Mouse (Mus musculus) kidney, embryonic 15.5 days (tissue): ENCODE measurements around the gene Dcxr. TPM values are rescaled to one million over a fixed set of nuclear protein-coding genes. Genes with fewer than 3 reads are reported as not detected.
"Not testable (repeated sequence)": the region's sequence is repeated elsewhere in the genome, so short reads cannot be mapped to it uniquely, and the experiment has no call there.

Experiments
- ATAC-seq: fragments of 200-750 bp; cut with Nextera tagmentation; replicated peaks from 2 replicates; pipeline ENCODE4 v1.8.0; 2017; ENCODE audit warnings: moderate TSS enrichment; ENCODE audit not compliant: low FRiP score
- H3K27ac ChIP-seq: fragments of 300-500 bp; sonication (generic); 2 replicates; pipeline ENCODE4 v1.5.1; 2015; ENCODE audit warnings: mild to moderate bottlenecking, inconsistent platforms
- H3K27me3 ChIP-seq: fragments of 300-500 bp; sonication (generic); 2 replicates; pipeline ENCODE4 v1.6.1; 2015; ENCODE audit warnings: inconsistent platforms
- H3K36me3 ChIP-seq: fragments of 300-500 bp; sonication (generic); 2 replicates; pipeline ENCODE4 v1.6.1; 2015; ENCODE audit warnings: inconsistent platforms
- H3K4me1 ChIP-seq: fragments of 300-500 bp; sonication (generic); 2 replicates; pipeline ENCODE4 v1.6.1; 2015; ENCODE audit warnings: inconsistent platforms
- H3K4me2 ChIP-seq: fragments of 300-500 bp; sonication (generic); 2 replicates; pipeline ENCODE4 v1.6.1; 2015; ENCODE audit warnings: moderate library complexity, mild to moderate bottlenecking, inconsistent platforms
- H3K4me3 ChIP-seq: fragments of 300-500 bp; sonication (generic); replicated peaks from 2 replicates; pipeline ENCODE4 v1.5.1; 2015; ENCODE audit warnings: mild to moderate bottlenecking, inconsistent platforms
- H3K9ac ChIP-seq: fragments of 300-500 bp; sonication (generic); 2 replicates; pipeline ENCODE4 v1.6.1; 2015; ENCODE audit warnings: mild to moderate bottlenecking, inconsistent platforms
- H3K9me3 ChIP-seq: fragments of 300-500 bp; sonication (generic); replicated peaks from 2 replicates; pipeline ENCODE4 v1.6.1; 2016; ENCODE audit warnings: inconsistent platforms
- WGBS: fragments of 180-500 bp; shearing (Covaris S2); methylation state at CpG from one replicate; pipeline ENCODE4 v1.1.7; 2015; ENCODE audit warnings: mixed read lengths; 5-methylcytosine and 5-hydroxymethylcytosine counted together
- polyA plus RNA-seq: library from polyadenylated mRNA; unstranded; fragments of >200 nt; fragmentation: Nextera tagmentation; extraction: Ambion mirVana; gene quantifications from 2 replicates; pipeline ENCODE4 v1.2.1, GENCODE M21; 2015

The Dcxr gene
- polyA plus RNA-seq, 1 experiment from 2014 or later, result 32.1 TPM

DNA sequence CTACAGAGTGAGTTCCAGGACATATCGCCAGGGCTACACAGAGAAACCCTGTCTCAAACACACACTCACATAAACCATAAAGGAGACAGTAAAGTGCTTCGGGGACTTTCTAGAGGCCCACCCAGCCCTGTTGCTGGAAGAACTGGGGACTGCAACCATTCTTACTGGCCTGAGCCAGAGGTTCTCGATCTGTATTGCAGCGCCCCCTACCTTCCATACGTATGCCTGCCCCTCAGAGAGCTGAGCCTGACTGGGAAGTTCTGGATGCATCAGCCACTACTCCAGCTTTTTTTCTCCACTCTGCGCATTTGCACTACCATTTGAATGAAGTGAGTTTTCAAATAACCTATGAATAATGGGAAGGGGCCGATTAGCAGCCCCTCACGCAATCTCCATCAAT is 22.3 kb upstream of the Dcxr start:
- no peak overlapping the region for H3K4me2 ChIP-seq
- no peaks in the 10 kb centered on the region for H3K27me3 ChIP-seq
- no peaks in the 10 kb centered on the region for H3K9me3 ChIP-seq
- H3K36me3 ChIP-seq, result no peaks in the 10 kb centered on the region
- H3K27ac ChIP-seq, result no peak overlapping the region
- no peak overlapping the region for H3K9ac ChIP-seq
- WGBS, result 66% methylated on average over 8 of the region's 8 CpGs
- no peaks in the 10 kb centered on the region for H3K4me1 ChIP-seq
- H3K4me3 ChIP-seq, result no peak overlapping the region
- ATAC-seq, result no peak

DNA sequence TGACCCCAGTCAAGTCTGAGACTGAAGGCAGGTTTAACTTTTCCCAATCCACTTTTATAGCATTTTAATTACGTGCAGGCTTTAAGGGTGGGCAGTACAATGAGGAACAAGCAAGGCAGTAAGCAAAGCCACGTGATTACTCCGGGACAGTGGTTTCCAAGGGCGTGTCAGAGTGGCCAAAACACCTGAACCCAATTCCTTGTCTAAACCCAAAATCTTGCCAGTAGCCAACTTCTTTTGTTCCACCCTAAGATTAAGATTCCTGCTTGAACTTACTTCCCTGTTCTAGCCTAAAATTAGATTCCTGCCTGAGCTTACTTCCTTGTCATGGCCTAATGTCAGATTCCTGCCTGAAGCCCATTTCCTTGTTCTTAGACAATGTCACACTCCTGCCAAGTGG is 20.9 kb upstream of the Dcxr start:
- Histone ChIP-seq H3K9me3 (no peaks in the 10 kb centered on the region), H3K4me2 (no peak overlapping the region), H3K9ac (no peak overlapping the region), H3K27ac (no peak overlapping the region), H3K4me1 (no peaks in the 10 kb centered on the region), H3K4me3 (no peak overlapping the region), H3K27me3 (no peaks in the 10 kb centered on the region), H3K36me3 (no peaks in the 10 kb centered on the region)
- no peak for ATAC-seq
- 71% methylated on average over 4 of the region's 4 CpGs for WGBS

DNA sequence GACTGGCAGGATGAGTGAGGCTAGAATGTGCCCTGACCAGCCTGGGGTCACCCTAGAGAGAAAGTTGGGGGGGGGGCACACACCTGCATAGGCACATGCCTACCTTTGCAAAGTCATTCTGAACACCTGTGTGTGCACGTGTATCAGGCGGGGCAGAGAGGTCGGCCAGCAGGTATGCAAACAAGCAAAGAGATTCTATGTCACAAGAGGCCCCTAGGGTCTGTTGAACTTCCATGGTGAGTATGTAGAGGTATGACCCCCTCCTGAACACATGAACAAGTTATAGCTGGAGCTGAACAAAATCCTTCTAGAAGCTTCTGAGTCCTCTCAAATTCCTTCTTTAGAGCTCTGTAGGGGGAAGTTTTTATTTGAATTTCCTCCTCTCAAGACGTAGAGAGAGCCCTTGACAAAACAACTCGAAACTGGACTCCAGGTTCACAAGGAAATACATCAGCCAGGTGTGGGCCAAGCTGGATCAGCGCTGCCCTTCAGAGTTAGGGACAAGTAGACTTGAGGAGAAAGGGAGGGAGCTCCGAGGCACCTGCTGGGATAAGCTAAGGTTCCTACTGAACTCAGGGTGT is 17.1 kb upstream of the Dcxr start:
- H3K4me1 ChIP-seq, result no peaks in the 10 kb centered on the region
- no peaks in the 10 kb centered on the region for H3K36me3 ChIP-seq
- no peak overlapping the region for H3K27ac ChIP-seq
- no peak overlapping the region for H3K4me2 ChIP-seq
- 72% methylated on average over 7 of the region's 7 CpGs for WGBS
- ATAC-seq, result no peak
- H3K9me3 ChIP-seq, result no peaks in the 10 kb centered on the region
- no peak overlapping the region for H3K9ac ChIP-seq
- H3K27me3 ChIP-seq, result no peaks in the 10 kb centered on the region
- H3K4me3 ChIP-seq, result no peak overlapping the region

DNA sequence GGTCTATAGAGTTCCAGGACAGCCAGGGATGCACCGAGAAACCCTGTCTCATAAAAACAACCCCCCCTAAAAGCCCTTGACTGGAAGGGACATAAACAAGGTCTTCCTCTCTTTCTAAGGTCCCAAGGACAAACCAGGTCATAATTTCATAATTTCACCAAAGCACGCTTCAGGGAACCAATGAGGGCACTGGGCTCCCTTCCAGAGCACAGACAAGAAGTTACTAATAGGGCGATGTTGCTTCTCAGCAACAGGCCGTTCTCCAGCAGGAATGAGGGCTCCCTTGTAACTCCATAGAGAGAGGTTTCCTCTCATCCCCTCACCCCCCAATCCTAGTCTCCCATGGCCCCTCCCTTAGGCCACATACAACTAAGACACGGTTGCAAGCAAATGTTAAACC is 13.9 kb upstream of the Dcxr start:
- H3K4me2 ChIP-seq, result no peak overlapping the region
- no peaks in the 10 kb centered on the region for H3K4me1 ChIP-seq
- no peak overlapping the region for H3K9ac ChIP-seq
- no peak overlapping the region for H3K27ac ChIP-seq
- H3K4me3 ChIP-seq, result no peak overlapping the region
- ATAC-seq, result no peak
- 91% methylated on average over 5 of the region's 5 CpGs for WGBS
- no peaks in the 10 kb centered on the region for H3K36me3 ChIP-seq
- no peaks in the 10 kb centered on the region for H3K27me3 ChIP-seq
- H3K9me3 ChIP-seq, result no peaks in the 10 kb centered on the region

DNA sequence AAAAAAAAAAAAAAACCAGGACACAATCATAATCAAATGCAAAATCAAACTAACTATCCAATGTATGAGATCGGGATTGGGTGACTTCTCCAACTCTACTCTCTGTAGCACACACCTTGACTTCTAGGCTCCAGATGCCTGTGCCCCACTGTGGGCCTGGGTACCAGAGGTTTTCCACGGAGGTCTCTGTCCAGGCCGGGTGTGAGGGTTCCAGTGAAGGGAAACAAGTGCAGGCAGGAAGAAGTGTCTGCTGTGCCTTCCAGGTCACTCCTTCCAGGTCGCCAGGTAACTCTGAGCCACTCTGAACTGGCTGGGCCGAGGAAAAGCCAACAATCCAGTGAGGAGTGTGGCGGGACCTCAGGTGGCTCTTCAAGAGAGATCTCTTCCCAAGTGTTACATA is 9.3 kb upstream of the Dcxr start:
- Histone ChIP-seq H3K4me2 (no peak overlapping the region), H3K27ac (no peak overlapping the region), H3K9ac (no peak overlapping the region), H3K27me3 (no peaks in the 10 kb centered on the region), H3K4me1 (0 out of 2 replicates have a peak, but pooled peaks cover 6% of the 10 kb centered on the region), H3K4me3 (no peak overlapping the region), H3K36me3 (no peaks in the 10 kb centered on the region), H3K9me3 (no peaks in the 10 kb centered on the region)
- ATAC-seq, result no peak
- 79% methylated on average over 6 of the region's 6 CpGs for WGBS

DNA sequence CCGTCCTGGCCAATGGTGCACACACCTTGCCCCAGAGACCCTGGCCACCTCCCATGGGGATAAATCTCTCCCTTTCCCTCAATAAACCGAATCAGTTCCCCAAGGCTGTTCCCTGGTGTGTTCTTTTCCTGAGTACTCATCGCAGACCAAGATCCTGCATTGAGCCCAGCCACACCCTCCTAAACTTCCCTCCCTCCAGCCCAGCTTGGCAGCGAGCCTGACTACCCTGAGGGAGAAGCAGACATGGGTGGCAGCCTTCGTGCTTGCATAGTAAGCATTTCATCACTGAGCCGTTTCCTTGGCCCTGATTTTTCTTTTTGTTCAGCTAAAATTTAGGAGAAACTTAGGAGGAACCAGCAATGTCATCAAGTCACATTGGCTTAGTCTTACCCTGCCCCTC is 6.4 kb upstream of the Dcxr start:
- Histone ChIP-seq H3K4me2 (no peak overlapping the region), H3K27ac (no peak overlapping the region), H3K27me3 (peaks cover 4% of the 10 kb centered on the region; the same call in 1 of the 2 replicates), H3K4me1 (peaks cover 12% of the 10 kb centered on the region; the same call in 1 of the 2 replicates), H3K9ac (no peak overlapping the region), H3K9me3 (no peaks in the 10 kb centered on the region), H3K36me3 (no peaks in the 10 kb centered on the region), H3K4me3 (no peak overlapping the region)
- no peak for ATAC-seq
- WGBS, result 63% methylated on average over 6 of the region's 6 CpGs

DNA sequence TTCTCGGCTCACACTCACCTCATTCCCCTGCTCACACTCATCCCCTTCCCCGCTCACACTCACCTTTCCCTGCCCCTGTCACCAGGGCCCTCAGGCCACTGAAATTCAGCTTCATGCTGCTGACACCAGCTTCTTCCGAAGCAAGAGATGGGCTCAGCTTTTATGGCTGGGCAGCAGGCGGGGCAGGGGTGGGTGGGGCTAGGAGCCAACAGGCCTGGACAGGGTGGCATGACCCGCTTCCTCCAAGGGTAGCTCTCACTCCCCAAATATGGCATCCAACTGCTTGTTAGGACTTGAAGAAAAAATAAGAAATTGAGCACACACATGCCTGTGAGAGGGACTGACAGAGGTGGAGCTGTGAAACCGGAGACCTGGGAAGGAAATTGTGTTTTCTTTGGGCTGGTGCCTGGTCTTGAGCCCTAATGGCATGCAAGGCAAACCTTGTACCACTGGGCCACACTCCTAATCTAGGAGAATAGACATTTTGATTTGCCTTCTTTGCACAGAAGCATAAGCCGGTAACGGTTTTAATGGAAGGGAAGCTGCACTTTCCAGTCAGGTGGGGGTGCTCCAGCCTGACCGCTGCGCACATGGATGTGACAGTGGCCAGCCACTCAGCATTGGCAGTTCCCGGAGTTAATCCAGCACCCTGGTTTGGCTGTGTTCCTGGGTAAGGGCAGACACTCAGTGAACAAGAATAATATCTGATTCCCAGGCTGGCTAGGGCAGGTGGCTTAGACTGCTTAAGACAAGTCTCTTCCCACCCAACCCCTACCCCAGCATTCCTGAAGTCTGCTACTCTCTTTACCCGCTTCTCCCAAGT is 5.0 kb upstream of the Dcxr start, which contains the start of gene Cbr2:
TSS of gene Cbr2 (minus strand) at position 257 of the 823 bp plus-strand sequence.
- Histone ChIP-seq H3K27me3 (peaks cover 4% of the 10 kb centered on the region; the same call in 1 of the 2 replicates), H3K9me3 (no peaks in the 10 kb centered on the region), H3K4me1 (peaks cover 12% of the 10 kb centered on the region), H3K27ac (no peak within 1 kb of the TSS), H3K4me3 (no peak within 1 kb of the TSS), H3K9ac (no peak within 1 kb of the TSS), H3K4me2 (no peak within 1 kb of the TSS), H3K36me3 (no peaks in the 10 kb centered on the region)
- ATAC-seq, result no peak
- 62% methylated on average over 12 of the region's 12 CpGs for WGBS

DNA sequence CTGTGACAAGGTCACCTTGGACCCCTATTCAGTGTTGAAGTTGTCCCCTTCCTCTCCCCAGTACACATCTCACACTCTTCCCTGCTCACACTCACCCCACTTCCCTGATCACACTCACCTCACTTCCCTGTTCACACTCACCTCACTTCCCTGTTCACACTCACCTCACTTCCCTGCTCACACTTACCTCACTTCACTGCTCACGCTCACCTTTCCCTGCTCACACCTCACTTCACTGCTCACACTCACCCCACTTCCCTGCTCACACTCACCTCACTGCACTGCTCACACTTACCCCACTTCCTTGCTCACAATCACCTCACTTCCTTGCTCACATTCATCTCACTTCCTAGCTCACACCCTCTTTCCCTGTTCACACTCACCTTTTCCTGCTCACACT is 4.3 kb upstream of the Dcxr start:
- H3K4me1 ChIP-seq, result peaks cover 18% of the 10 kb centered on the region
- no peak overlapping the region for H3K27ac ChIP-seq
- H3K36me3 ChIP-seq, result no peaks in the 10 kb centered on the region
- WGBS, result 100% methylated on average over 1 of the region's 1 CpGs
- no peaks in the 10 kb centered on the region for H3K9me3 ChIP-seq
- H3K27me3 ChIP-seq, result peaks cover 4% of the 10 kb centered on the region; the same call in 1 of the 2 replicates
- H3K4me3 ChIP-seq, result no peak overlapping the region
- no peak overlapping the region for H3K4me2 ChIP-seq
- ATAC-seq, result no peak
- H3K9ac ChIP-seq, result no peak overlapping the region

DNA sequence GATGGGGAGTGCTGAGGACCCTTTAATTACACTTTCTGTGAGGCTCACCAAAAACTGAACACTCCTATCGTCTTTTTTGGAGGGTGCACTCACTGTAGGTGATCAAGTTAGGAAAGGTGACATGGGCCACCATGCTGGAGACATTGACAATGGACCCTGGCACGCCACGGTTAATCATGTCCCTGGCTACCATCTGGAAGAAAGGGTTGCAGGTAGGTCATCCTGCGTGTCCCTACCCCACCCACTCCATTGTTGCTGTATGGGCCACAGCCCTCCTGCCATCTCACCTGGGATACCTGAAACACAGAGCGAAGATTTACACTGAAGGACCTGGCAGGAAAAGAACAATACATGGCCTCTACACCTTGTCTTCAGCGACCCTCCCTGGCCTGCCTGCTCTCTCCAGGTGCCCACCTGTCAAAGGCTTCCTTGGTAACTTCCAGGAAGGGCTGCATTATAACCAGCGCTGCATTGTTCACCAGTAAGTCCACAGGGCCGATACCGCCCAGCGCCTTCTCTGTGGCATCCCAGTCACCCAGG is 3.3 kb upstream of the Dcxr start:
- WGBS, result 85% methylated on average over 10 of the region's 10 CpGs
- Histone ChIP-seq H3K27me3 (peaks cover 4% of the 10 kb centered on the region; the same call in 1 of the 2 replicates), H3K4me2 (no peak overlapping the region), H3K9ac (no peak overlapping the region), H3K36me3 (0 out of 2 replicates have a peak, but pooled peaks cover under 1% of the 10 kb centered on the region), H3K4me3 (no peak overlapping the region), H3K4me1 (peaks cover 23% of the 10 kb centered on the region), H3K9me3 (no peaks in the 10 kb centered on the region), H3K27ac (no peak overlapping the region)
- no peak for ATAC-seq

DNA sequence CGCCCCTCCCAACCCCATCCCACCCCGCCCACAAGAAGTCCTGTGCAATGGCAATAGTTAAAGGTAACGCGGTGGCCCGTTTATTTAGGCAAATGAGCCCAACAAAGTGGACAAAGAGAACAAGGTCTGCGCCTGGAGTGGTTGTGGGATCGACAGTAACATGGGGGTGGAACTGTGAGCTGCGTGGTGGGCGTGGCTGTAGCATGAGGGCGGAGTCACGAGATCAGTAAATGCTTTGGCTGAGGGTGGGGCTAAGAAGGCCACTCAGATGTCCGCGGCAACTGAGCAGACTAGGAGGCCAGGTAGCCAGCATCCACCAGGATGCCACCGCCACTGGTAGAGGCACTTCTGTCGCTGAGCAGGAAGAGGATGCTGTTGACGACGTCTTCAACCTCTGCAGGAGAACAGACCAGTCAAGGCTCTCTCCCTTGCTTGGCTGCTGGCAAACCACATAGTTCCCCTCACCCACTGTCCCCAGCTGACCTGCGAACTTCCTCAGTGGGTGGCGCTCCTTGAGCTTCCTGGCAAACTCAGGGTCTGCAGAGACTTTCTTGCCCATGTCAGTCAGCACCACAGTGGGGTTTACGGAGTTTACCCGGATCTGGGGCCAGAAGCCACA is 2.5 kb upstream of the Dcxr start:
- not testable (repeated sequence) for H3K9ac ChIP-seq, H3K27me3 ChIP-seq, H3K9me3 ChIP-seq, H3K27ac ChIP-seq, H3K36me3 ChIP-seq
- peak overlapping the region; percentile 9; the same call in 1 of the 2 replicates for H3K4me3 ChIP-seq
- peaks cover 23% of the 10 kb centered on the region for H3K4me1 ChIP-seq
- 3% methylated on average over 18 of the region's 21 CpGs for WGBS
- 0 out of 2 replicates have a peak, but pooled peaks have one; percentile 22 for ATAC-seq
- peak overlapping the region; percentile 53 for H3K4me2 ChIP-seq

DNA sequence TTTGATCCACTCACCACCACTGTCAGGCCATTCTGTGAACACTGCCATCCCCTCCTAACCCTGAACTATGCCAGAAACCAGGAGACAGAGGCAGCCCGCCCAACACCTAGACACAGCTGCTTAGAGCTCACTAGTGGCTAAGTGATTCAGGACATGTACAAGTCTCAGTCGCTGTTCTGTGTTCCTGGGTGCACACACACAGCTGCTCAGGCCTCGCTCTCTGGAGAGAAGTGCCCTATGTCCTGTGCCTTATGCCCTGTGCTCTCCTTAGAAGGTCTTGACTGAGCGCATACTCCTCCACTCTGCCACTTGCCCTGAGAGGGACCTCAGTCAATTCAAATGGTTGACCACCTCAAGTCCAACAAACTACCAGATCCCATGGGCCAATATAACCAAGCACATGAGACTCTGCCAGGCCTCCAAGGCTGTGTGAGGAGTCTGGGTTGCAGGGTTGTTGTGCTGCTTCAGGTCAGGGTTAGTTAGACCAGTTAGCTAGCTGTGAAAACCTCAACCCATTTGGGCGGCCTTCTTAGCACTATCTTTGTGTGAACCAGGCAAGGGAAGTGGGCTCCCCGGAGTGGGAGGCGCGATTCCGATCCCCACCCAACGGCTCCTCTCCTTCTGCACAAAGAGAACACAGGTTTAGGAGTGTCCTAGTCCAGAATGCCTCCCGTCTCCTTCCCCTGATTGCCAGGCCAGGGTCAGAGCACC is 1.6 kb upstream of the Dcxr start:
- H3K27ac ChIP-seq, result no peak overlapping the region
- no peak for ATAC-seq
- H3K9me3 ChIP-seq, result no peaks in the 10 kb centered on the region
- 0 out of 2 replicates have a peak, but pooled peaks cover 7% of the 10 kb centered on the region for H3K36me3 ChIP-seq
- peaks cover 4% of the 10 kb centered on the region; the same call in 1 of the 2 replicates for H3K27me3 ChIP-seq
- no peak overlapping the region for H3K4me3 ChIP-seq
- H3K4me1 ChIP-seq, result peaks cover 23% of the 10 kb centered on the region
- 73% methylated on average over 11 of the region's 11 CpGs for WGBS
- H3K9ac ChIP-seq, result no peak overlapping the region
- peak overlapping the region; percentile 53 for H3K4me2 ChIP-seq
